Mouse (Mus musculus) MEL (cell line): ENCODE measurements around the gene Ino80d.

ENCODE experiments used
- CHD2 ChIP-seq: IDR thresholded peaks from 2 replicates; pipeline ENCODE4 v1.6.1; 2011; ENCODE audit warnings: low read length, improper control_type of control experiment
- CTCF ChIP-seq, 3 experiments: IDR thresholded peaks in 2 of 3; conservative IDR thresholded peaks in 1 of 3; 2 replicates each; pipeline ENCODE4 v1.5.1; 2011 to 2012; ENCODE audit warnings: low read length in 3 of 3, low read depth in 2 of 3, mild to moderate bottlenecking in 2 of 3, improper control_type of control experiment in 1 of 3, inconsistent platforms in 1 of 3, mixed read lengths in 1 of 3, moderate library complexity in 1 of 3; ENCODE audit not compliant: control insufficient read depth in 1 of 3, insufficient read depth in 1 of 3, poor library complexity in 1 of 3, severe bottlenecking in 1 of 3
- E2F4 ChIP-seq: IDR thresholded peaks from 2 replicates; pipeline ENCODE4 v1.6.1; 2011; ENCODE audit warnings: low read depth, low read length, improper control_type of control experiment, borderline replicate concordance
- ELF1 ChIP-seq: IDR thresholded peaks from 2 replicates; pipeline ENCODE4 v1.6.1; 2014; ENCODE audit warnings: low read depth, mild to moderate bottlenecking, inconsistent platforms, low read length, improper control_type of control experiment, moderate library complexity
- EP300 ChIP-seq, 2 experiments: IDR thresholded peaks; 2 replicates each; pipeline ENCODE4 v1.6.1; 2011; ENCODE audit warnings: improper control_type of control experiment in 2 of 2, low read length in 2 of 2, low read depth in 1 of 2, mild to moderate bottlenecking in 1 of 2
- MAFK ChIP-seq: IDR thresholded peaks from 2 replicates; pipeline ENCODE4 v1.6.1; 2011; ENCODE audit warnings: low read depth, mild to moderate bottlenecking, low read length, improper control_type of control experiment, borderline replicate concordance
- MAX ChIP-seq: IDR thresholded peaks from 2 replicates; pipeline ENCODE4 v1.6.1; 2011; ENCODE audit warnings: low read length, improper control_type of control experiment
- MYC ChIP-seq: IDR thresholded peaks from 2 replicates; pipeline ENCODE4 v1.6.1; 2011; ENCODE audit warnings: low read depth, mild to moderate bottlenecking, low read length, improper control_type of control experiment, moderate library complexity
- NELFE ChIP-seq: IDR thresholded peaks from 2 replicates; pipeline ENCODE4 v1.6.1; 2011; ENCODE audit warnings: low read depth, low read length, improper control_type of control experiment
- POLR2A ChIP-seq, 2 experiments: IDR thresholded peaks; 2 replicates each; pipeline ENCODE4 v1.6.1; 2011 to 2012; ENCODE audit warnings: low read length in 2 of 2, mild to moderate bottlenecking in 2 of 2, control low read depth in 1 of 2, improper control_type of control experiment in 1 of 2, low read depth in 1 of 2, moderate library complexity in 1 of 2; ENCODE audit not compliant: control insufficient read depth in 1 of 2, insufficient read depth in 1 of 2, poor library complexity in 1 of 2
- POLR2AphosphoS5 ChIP-seq: IDR thresholded peaks from 2 replicates; pipeline ENCODE4 v1.6.1; 2012; ENCODE audit warnings: low read depth, borderline replicate concordance, mild to moderate bottlenecking, inconsistent platforms, low read length, moderate library complexity, mixed read lengths
- RCOR1 ChIP-seq: IDR thresholded peaks from 2 replicates; pipeline ENCODE4 v1.6.1; 2012; ENCODE audit warnings: low read depth, mild to moderate bottlenecking, inconsistent platforms, low read length, improper control_type of control experiment
- USF1 ChIP-seq: IDR thresholded peaks from 2 replicates; pipeline ENCODE4 v1.6.1; 2014; ENCODE audit warnings: low read depth, mild to moderate bottlenecking, inconsistent platforms, low read length, improper control_type of control experiment, moderate library complexity
- ZNF384 ChIP-seq: IDR thresholded peaks from 2 replicates; pipeline ENCODE4 v1.6.1; 2012; ENCODE audit warnings: low read depth, mild to moderate bottlenecking, inconsistent platforms, low read length, improper control_type of control experiment

DNA sequence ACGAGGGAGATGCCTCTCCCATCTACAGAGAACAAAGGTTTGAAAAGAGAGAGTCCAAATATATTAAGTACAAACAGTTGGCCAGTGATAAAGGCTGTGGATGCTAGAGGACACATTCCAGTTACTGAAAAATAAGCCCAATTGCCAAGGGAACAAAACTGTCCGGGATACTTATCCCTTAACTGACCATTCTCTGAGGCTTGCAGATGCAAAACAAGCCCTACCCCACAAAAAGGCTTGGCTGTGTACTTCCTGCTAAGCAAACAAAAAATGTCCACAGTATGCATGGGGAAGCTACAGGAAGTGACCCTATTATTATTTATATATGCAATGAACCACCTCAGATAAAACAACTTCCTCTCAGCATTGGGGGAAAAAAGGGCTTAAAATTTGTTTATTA, 23.5 kb upstream of the Ino80d start:
- TF ChIP-seq POLR2A (IDR thresholded peaks at IDR 0.05; ENCODE audit: control insufficient read depth in 1 of 2, insufficient read depth in 1 of 2, low read depth in 1 of 2, low read length in 2 of 2, poor library complexity in 1 of 2) (no peak), ZNF384 (no peak), RCOR1 (no peak), MYC (no peak), NELFE (no peak), CTCF (IDR thresholded peaks at IDR 0.05 in 2 of 3, conservative IDR thresholded peaks at IDR 0.05 in 1 of 3; ENCODE audit: control insufficient read depth in 1 of 3, insufficient read depth in 1 of 3, low read depth in 2 of 3, low read length in 3 of 3, poor library complexity in 1 of 3, severe bottlenecking in 1 of 3) (no peak), CHD2 (no peak), EP300 (IDR thresholded peaks at IDR 0.05; ENCODE audit: low read depth in 1 of 2, low read length in 2 of 2) (no peak), USF1 (no peak), MAFK (no peak), ELF1 (no peak), E2F4 (no peak), POLR2AphosphoS5 (no peak), MAX (no peak)
